Mouse (Mus musculus): Measurements from ENCODE around the gene Cntnap2.

Gene Cntnap2

DNA sequence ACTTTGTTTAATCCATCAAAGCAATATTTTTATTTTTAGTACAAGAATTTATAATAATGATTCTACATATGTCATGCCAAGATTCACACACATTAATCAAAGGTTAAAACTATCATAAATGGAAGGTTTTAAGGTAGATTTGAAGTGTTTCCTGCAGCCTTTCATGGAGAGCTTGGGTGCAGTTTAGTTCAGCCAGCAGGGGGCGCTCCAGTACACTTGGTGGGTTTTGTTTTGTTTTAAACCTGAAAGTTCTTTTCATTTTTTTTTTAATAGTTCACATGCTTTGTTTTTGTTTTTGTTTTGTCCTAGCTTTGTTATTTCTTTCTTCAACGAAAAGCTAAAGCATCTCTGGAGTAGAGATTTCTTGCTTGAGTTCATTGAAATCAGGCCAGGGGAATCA lies 264.3 kb downstream of the Cntnap2 start:
- in situ Hi-C loops (cut with MboI; ENCODE audit: unreplicated experiment in 2 of 2): no loop called here

DNA sequence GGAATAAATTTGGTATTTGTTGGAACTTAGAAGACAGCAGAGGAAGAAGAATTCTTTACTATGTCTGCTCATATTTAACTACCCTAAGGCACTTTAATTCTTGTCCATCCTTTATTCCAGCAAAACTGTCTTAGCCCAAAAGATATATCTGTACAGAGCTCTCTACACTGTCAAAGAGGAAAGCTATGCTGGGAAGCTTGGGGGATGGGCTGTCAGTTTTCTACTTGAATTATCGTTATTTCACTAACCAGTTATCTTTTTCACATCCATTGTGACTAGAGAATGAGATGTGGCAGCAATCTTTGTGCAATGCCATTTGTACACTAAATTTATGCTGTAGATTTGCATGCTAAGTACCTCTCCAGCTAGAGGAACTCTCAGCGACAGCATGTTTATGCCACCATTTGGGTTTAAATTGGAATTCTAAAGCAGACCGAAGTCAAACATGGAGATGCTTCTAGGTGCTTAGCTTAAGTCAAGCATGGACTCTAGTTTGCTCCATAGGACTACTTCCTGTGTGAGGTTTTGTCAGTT lies 268.9 kb downstream of the Cntnap2 start:
- in situ Hi-C loops (cut with MboI; ENCODE audit: unreplicated experiment in 2 of 2): no loop called here

DNA sequence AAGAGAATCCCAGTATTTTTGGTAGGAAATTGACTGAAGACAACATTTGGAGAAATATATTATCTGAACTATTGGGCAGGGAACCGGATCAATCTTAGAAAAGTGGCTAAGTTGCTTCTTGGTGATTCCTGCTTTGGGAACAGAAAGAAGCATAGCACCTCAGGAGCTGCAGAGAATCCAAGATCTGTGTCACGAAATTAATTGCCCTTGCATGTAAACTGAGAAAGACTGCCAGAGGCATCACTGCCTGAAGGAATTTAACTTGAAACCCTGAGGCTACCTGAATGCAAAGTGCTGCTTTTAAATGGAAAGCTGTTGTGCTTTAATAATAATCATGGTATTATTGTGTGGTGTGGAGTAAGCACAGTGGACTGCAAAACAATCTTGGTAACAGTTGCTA lies 286.2 kb downstream of the Cntnap2 start:
- in situ Hi-C loops (cut with MboI; ENCODE audit: unreplicated experiment in 2 of 2): no loop called here

DNA sequence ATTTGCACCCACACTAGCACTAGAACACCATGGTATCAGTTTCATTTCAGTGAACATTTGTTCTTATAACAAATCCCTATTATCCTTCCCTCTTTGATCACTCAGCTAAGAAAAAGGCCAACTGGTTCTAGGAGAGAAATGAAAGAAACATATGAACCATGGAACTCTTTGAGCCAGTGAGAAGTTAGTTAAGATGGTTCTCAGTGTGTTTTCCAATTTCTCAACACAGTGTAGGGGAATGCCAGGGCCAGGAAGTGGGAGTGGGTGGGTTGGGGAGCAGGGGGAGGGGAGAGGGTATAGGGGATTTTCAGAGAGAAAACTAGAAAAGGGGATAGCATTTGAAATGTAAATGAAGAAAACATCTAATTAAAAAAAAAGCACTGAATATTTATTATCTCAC lies 286.8 kb downstream of the Cntnap2 start:
- in situ Hi-C loops (cut with MboI; ENCODE audit: unreplicated experiment in 2 of 2): no loop called here

DNA sequence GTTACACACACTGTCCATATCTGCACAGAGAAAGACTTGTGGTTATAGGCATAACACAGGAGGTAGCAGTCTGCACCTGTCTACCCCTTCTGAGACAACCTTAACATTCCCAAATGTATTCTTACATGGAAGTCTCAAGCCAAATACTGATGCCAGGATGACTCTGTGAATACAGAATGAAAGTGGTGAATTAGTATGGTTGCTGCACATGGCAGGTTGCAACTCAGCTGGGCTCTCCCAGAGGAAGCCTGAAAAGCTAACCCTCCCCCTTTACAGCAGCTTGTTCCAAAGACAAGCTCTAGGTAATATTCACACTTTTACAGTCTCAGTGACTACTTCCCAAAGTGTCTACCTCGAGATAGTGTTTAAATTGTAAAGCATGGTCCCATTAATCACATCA lies 307.3 kb downstream of the Cntnap2 start:
- in situ Hi-C loops (cut with MboI; ENCODE audit: unreplicated experiment in 2 of 2): no loop called here

DNA sequence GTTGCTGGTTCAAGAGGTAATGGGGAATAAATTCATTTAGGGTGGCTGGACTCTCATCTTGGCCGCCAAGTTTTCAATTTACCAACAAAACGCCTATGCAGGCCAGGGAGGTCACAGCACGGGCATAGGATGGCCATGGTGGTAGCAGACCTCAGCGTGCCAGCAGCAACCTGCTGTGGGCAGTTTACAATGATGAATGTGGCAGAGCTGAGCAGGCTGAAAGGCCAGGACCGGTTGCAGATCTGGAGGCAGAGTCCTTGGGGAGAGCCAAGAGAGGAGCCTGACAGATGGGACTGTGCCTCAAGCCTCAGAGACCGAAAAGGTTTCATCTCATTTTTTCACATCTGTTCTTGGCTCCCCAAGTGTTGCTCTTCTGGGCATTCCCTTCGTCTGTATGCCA lies 322.0 kb downstream of the Cntnap2 start:
- in situ Hi-C loops (cut with MboI; ENCODE audit: unreplicated experiment in 2 of 2): no loop called here

DNA sequence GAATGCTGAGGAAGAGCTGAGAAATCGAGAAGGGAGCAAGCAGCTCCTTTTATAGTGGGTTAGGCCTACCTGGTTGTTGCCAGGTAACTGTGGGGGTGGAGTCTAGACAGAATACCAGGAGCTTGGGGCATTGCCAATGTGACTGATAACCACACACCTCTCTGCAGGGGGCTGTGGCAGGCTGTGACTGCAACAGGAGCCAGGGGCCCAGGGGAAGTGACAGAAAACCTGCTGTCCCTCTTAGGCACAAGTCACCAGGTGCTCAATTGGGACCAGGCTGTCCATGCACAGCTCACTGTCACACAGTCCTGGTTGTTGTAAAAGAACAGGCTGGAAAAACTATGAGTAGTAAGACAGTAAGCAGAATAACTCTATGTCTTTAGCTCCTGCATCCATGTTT lies 329.9 kb downstream of the Cntnap2 start:
- in situ Hi-C loops (cut with MboI; ENCODE audit: unreplicated experiment in 2 of 2): no loop called here

DNA sequence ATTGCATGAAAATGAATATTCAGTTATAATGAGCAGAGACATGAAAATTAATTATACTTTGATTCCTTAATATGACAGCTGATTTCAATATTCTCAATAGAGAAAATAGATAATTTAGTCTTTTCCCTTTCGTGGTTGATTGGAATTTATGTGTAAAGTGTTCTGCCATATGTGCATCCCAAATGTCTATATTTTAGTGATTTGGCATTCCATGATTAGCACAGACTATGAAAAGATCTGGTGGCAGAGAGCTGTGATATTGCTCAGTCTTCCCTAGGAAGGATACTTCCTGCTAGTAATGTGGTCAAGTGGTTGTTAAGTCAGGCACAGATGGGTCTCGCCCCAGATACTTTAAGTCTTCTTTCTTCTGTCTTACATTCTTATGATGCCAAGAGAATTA lies 354.5 kb downstream of the Cntnap2 start:
- in situ Hi-C loops (cut with MboI; ENCODE audit: unreplicated experiment in 2 of 2): no loop called here

DNA sequence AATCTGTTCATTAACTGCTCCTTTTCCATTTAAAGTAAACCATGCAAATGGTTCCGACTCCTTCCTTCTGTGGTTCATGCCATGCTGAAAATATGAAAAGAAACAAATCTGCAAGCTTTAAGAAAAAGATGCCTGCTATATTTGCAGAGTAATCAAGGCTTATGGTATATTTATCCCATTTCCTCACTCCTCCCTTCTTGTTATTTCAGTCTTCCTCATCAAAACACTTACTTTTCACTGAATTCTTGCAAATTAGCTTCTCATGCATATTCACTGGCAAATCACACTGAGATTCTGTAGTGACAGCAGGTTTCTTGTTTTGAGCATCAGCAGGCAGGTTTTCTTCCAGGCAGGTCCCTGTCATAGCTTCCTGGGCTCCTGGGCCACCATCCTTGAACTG lies 396.3 kb downstream of the Cntnap2 start:
- in situ Hi-C loops (cut with MboI; ENCODE audit: unreplicated experiment in 2 of 2): no loop called here

DNA sequence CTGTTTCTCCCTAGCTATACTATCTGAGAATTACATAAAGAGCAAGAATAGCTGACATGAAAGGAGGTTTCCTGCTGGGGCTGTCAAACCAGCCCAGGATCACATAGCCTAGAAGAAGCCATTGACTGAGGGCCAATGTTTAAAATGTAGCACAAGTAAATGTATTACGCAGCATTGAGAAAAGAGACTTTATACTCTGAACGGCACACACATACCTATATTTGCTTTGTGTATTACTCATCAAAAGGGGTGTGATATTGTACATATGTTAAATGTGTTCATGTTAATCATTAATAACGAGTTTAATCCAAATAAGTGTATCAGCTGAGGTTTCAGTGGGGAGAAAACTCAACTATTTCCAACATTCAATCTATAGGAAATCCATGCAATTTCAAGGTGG lies 459.1 kb downstream of the Cntnap2 start:
- in situ Hi-C loops (cut with MboI; ENCODE audit: unreplicated experiment in 2 of 2): no loop called here

DNA sequence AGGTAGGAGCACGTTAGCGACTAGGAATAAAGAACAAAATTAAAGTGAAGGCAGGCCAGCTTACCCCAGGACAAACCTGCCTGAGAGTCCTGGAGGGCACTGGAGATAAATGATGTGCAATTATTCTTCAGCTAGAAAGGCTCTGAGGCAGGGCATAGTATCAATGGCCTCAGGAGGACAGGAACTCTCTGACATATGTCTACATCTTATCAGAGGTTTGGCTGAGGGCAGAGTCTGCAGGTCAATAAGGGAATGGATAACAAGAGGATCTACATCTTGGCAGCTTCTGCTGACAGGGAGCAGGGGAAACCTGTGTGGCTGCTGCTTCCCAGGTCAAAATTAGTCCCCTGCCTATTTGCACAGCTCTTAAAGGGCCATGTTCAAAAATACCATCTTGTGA lies 477.8 kb downstream of the Cntnap2 start:
- in situ Hi-C loops (cut with MboI; ENCODE audit: unreplicated experiment in 2 of 2): no loop called here

DNA sequence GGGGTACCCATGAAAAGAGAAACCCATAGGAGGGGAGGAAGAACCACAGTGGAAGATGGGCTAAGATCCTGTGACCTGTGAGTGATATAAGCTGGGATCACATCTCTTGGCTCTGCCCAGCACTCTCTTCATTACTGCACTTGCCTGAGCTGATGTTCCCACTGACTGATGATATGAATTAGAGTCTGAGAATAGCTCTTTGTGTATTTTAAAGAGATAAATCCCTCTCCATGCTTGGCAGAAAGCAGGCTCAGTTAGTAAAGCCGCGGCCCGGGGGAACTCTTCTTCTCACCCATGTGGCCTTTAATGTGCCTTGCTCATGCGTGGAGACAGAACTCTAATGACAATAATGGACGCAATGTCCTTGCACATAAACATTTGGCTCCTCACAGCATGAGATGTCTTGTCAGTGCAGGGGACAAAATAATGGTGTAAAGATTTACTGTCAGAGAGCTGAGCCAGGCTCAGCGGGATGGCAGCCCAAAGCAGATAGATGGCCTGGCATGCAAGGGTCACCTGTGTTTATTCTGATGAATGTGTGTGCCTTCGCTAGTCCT lies 485.2 kb downstream of the Cntnap2 start:
- in situ Hi-C loops (cut with MboI; ENCODE audit: unreplicated experiment in 2 of 2): no loop called here

DNA sequence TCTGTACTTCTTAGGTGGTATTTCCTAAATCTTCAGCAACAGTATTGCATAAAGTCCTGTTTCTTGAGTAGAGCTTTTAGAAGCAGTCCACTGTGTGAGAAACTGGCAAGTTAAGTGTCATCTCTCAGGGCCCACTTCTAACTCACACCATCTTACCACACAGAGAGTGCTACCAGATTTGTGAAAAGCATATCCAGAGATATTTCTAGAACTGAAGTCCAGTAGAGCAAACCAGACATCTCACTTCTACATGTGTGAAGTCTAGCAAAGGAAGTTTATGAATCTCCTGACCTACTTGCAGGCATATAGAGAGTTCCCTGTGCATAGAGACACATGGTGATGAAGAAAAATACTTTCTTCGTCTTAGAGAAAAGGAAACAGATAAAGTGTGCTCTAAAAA lies 500.6 kb downstream of the Cntnap2 start:
- in situ Hi-C loops (cut with MboI; ENCODE audit: unreplicated experiment in 2 of 2): no loop called here

DNA sequence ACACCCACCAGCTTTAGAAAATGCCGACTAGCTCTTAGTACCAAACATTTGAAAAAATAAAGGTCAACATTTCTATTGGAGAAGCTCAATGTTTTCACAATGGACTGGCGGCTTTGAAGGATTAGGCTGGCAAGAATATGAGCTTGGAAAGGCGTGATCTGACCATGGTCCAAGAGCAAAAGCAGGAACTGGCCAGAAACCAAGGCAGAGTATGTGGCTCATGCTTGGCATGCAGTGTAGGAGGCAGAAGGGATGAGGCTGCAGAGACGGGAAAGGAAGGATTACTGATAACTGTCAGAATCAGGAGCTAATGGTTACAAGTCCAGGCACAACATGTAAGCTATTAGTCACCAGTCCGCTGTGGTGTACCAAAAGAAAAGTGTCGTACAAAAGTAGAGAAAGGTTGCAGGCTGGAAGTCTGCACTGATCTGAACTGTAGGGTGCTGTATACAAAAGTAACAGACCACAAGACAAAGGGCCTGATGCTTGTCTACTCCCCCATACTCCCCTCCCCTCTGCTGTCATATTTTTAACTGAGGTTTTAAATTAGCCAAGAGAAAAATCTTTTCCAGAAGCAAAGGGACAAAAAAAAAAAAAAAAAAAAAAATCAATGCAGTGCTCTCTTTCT lies 525.4 kb downstream of the Cntnap2 start:
- in situ Hi-C loops (cut with MboI; ENCODE audit: unreplicated experiment in 2 of 2): no loop called here

DNA sequence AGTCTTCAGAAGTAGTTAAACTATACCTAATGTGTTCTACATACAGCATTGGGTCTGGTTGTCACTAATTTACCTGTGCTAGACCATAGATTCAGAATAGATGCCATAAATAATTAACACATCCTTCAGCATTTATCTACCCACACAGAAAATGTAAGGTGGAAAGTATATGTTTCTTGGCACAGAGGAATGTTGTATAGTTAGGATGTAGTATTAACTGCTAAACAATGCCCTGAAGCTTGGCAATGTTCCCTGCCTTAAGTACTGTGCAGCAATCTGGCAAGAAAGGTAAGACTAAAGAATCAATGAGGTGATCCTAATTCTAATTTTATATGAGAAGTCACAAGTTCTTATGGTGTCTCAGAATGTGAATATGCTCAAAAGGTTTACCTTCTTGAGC lies 529.9 kb downstream of the Cntnap2 start:
- in situ Hi-C loops (cut with MboI; ENCODE audit: unreplicated experiment in 2 of 2): no loop called here

DNA sequence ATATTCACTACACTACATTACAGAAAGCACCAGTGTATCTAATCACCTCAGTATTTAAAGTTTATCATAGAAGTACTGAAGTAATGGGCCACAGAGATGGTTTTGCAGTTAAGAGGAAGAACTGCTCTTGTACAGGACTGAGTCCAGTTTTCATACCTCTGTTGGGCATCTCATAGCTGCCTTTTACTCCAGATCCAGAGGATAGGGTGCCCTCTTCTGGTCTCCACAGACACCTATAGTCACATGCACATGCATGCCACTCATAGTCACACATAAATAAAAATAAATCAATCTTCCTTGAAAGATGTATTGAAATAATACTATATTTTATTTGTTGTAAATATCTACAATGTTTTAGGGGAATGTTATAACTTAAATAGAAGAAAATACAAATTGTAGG lies 587.9 kb downstream of the Cntnap2 start:
- in situ Hi-C loops (cut with MboI; ENCODE audit: unreplicated experiment in 2 of 2): no loop called here

DNA sequence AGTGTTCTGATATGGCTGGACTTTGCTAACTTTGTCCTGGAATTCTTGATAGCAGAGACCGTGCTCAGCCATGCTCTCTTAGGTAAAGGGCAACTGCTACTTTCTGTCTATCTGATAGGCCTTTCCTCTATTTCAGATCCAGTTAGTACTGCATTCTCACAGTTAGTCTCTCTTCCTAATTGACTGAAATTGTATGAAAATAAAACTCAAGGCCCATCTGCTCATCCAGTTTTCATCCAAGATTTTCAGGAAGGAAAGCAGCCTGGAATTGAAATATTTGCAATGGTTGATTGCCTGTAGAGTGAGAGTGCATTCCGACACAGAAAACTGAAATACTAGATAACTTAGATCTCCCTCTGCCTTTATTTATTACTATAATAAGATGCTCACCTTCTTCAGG lies 589.3 kb downstream of the Cntnap2 start:
- in situ Hi-C loops (cut with MboI; ENCODE audit: unreplicated experiment in 2 of 2): no loop called here

DNA sequence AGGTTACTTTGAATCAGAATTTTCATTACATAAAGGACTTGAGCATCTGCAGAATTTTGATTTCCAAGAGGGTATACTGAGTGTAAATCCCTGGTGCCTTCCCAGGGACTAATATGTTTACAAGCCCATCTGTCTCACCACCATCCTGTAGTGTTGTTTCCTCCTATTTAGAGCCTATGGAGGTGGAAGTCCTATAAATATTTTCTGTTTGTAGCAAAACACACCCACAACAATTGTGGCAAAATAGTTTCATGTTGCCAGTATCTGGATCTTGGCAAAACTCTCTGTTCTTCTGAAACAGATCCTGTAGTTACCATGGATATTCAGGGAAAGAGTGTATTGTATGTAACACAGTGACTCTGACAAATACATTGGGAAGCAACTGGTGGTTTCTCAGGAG lies 641.1 kb downstream of the Cntnap2 start:
- in situ Hi-C loops (cut with MboI; ENCODE audit: unreplicated experiment in 2 of 2): no loop called here

DNA sequence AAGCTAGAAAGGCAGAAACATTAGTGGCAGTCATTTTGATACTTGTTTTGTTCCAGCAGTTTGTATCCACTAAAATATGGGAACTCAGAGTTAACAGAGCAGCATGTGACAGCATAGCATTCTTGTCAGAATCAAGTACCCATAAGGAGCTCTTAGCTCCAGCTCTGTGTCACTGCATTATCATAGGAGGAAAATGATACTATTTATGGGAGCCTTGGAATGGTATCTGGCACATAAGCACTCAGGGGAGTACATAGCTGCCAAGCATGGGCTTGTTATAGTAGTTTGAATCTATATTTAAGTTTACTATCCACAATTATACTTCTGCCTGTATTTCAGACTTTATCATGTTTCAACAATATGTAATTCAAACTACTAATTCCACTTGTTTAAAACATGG lies 732.5 kb downstream of the Cntnap2 start:
- in situ Hi-C loops (cut with MboI; ENCODE audit: unreplicated experiment in 2 of 2): no loop called here

DNA sequence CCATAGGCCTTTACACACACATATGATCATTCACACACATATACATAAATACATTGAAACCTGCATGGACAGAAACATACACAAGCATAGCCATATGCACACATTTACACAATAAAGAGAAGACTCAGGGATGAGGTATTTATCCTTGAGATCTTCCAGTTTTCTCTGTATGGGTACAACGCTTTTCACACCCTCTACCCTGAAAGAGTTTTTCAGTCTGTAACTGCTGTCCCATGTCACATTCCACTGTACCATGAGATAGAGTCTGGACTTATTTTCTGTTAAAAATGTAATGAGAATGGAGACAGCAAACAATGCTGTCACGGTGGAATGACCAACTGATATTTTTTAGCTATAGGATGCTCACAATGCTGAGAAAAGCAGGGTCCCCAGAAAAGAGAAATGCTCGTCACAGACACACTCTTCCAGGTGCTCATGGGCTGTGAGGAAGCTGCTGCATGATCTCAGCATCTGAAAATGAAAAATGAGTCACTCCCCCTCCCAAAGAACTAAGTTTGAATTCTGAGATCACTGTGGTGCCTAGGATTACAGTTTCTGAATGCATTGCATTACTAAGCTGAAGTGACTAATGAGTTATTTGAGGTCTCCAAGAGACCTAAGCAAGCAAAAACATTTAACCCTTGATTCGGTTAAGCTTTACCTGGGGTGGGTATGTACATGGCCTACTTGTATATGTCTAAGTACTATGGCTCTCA lies 782.6 kb downstream of the Cntnap2 start:
- in situ Hi-C loops (cut with MboI; ENCODE audit: unreplicated experiment in 2 of 2): no loop called here

DNA sequence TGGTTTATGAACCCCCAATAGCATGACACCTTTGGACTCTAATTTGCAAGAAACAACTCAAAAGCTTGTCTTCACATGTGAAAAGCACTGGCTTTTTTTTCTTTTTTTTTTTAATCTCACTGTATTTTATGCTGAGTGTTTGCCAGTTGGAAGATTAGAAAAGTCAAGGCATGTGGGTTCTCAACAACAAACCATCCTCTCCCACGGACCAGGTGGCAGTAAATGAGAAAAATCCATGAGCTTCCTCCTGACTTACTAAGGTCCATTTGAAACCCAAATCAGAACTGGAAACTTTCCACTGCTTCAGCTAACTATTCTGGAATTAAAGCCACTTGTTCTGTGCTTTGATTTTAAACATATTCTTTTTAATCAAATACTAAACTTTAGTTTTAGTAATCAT lies 784.6 kb downstream of the Cntnap2 start:
- in situ Hi-C loops (cut with MboI; ENCODE audit: unreplicated experiment in 2 of 2): no loop called here

DNA sequence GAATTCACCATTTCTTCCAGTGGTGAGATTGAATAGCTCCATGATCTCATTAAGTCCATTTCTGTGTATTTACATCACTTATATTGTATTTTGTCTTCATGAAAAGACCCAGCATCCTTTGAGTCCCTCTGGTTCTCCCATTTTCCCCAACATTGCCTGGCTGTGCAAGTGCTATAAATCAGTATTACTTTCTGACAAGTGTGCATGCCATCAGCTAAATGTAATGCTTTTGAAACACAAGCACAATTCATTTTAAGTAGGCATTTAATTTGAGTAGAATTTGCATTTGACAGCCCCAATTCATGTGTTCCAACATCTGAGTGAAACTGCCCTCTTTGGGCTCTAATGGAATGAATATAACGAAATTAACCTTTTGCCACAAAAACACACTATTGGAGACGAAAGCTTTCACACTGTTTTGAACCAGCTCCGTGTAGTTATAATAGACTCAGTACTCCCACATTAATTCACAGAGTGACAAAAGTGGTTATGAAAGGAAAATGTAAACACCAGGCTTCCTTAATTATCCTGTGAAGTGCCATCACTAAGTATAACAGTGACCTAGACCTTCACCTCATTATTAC lies 812.3 kb downstream of the Cntnap2 start:
- in situ Hi-C loops (cut with MboI; ENCODE audit: unreplicated experiment in 2 of 2): no loop called here
